Mouse (Mus musculus) embryonic fibroblast, embryonic 13.5 days (primary cell): ENCODE measurements at regions not wholly inside any gene's neighbourhood (a gene's known extent, or its start where the extent isn't known, plus 50 kb on each side); places are given as distances from the start of the nearest gene placed in this dataset.

Experiments
- CTCF ChIP-seq: IDR thresholded peaks from 2 replicates; pipeline ENCODE4 v1.5.1; 2011; ENCODE audit warnings: mild to moderate bottlenecking, control low read depth, low read length, moderate library complexity, borderline replicate concordance; ENCODE audit not compliant: insufficient read depth
- POLR2A ChIP-seq: IDR thresholded peaks from 2 replicates; pipeline ENCODE4 v1.6.1; 2011; ENCODE audit warnings: low read depth, mild to moderate bottlenecking, control low read depth, low read length, moderate library complexity

DNA sequence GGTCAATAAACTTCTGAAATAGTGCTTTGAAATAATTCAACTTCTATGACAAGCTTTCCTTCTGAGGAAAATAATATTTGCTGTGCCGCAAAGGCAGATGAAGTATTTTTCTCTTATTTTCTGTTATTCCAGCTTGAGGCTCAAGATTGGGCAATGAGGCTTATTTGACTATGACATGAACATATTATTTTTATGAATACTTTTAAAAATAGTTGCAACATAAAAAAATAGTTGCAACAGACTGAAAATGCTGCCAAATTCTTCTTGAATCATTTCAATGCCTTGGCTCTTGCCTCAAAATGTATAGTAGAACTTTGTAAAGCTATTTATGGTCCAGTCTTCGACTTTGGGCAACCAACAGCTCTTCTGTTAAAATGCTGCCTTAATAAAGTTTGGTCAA, 156.7 kb upstream of the Avpr1a start:
- no peak for TF ChIP-seq CTCF
- no peak for TF ChIP-seq POLR2A
